Comparison of ENCODE assay signal across 14 mouse cellular contexts in genomic region chr11:103340677-103341076, GRCm38 (mm10). TPM values are rescaled to one million over a fixed set of nuclear protein-coding genes. Genes with fewer than 3 reads are reported as not detected.
DNase-seq lines count a peak whose midpoint lies in the region; ATAC-seq lines count a peak whose summit lies in the region.
"Had no signal": no experiment of that assay in that cellular context is flagged by ENCODE, and none has a peak within 500 bp of the region (broad histone marks: within the 10 kb centered on the region; RNA-seq: fewer than 3 reads in every experiment).

No protein-coding gene starts in this region.

- DNase-seq in hindbrain, embryonic 14.5 days (ENCODE audit: low spot score): no peak
- DNase-seq in R1 (ENCODE audit: low read depth, low spot score): peak; percentile 93
- DNase-seq in kidney, adult 8-10 months: peak; percentile 84 to 88
- no peak for DNase-seq in cerebellum, postnatal 25 days
- DNase-seq in c-Kit-positive CD71-positive TER-119-positive erythroid progenitor cells, embryonic 14.5 days (ENCODE audit: low spot score): no peak
- DNase-seq in right cerebral cortex, postnatal 4 days: no peak
- DNase-seq: cerebellum, postnatal 36 days; forebrain, postnatal 0 days; heart, postnatal 14 days; lung, embryonic 14.5 days; spleen, adult 18-20 months; thymus, adult 2 months had no signal

- H3K27ac ChIP-seq in hindbrain, embryonic 15.5 days (replicated peaks): no peak overlapping the region
- H3K27ac ChIP-seq in hindbrain, embryonic 14.5 days: no peak overlapping the region
- peak overlapping the region; percentile 86 for H3K27ac ChIP-seq in stomach, embryonic 14.5 days (ENCODE audit: low read length)

- H3K36me3 ChIP-seq in hindbrain, embryonic 15.5 days: no peaks in the 10 kb centered on the region
- no peaks in the 10 kb centered on the region for H3K36me3 ChIP-seq in hindbrain, embryonic 14.5 days (replicated peaks; ENCODE audit: control insufficient read depth, insufficient read depth)
- no peaks in the 10 kb centered on the region; the same call in 1 of the 2 replicates for H3K36me3 ChIP-seq in stomach, embryonic 14.5 days (ENCODE audit: control insufficient read depth, insufficient read depth, low read length)

- no peaks in the 10 kb centered on the region for H3K27me3 ChIP-seq in hindbrain, embryonic 15.5 days
- H3K27me3 ChIP-seq in hindbrain, embryonic 14.5 days (ENCODE audit: control insufficient read depth, insufficient read depth, low read length): no peaks in the 10 kb centered on the region
- no peaks in the 10 kb centered on the region for H3K27me3 ChIP-seq in stomach, embryonic 14.5 days (ENCODE audit: control insufficient read depth, insufficient read depth, low read length)

- H3K4me2 ChIP-seq in hindbrain, embryonic 15.5 days: 0 out of 2 replicates have a peak overlapping the region, but pooled peaks have one; percentile 45
- H3K4me2 ChIP-seq in hindbrain, embryonic 14.5 days (replicated peaks): no peak overlapping the region; the same call in 1 of the 2 replicates
- H3K4me2 ChIP-seq in stomach, embryonic 14.5 days (replicated peaks; ENCODE audit: low read depth, low read length): peak overlapping the region; percentile 56

- H3K4me1 ChIP-seq in hindbrain, embryonic 15.5 days (replicated peaks): no peaks in the 10 kb centered on the region
- H3K4me1 ChIP-seq in hindbrain, embryonic 14.5 days (replicated peaks; ENCODE audit: control insufficient read depth, insufficient read depth, low read length): no peaks in the 10 kb centered on the region; the same call in 1 of the 2 replicates
- H3K4me1 ChIP-seq in stomach, embryonic 14.5 days (ENCODE audit: control insufficient read depth, insufficient read depth, low read length): peaks cover 16% of the 10 kb centered on the region; the same call in 1 of the 2 replicates

- H3K9me3 ChIP-seq in hindbrain, embryonic 15.5 days: no peaks in the 10 kb centered on the region
- no peaks in the 10 kb centered on the region for H3K9me3 ChIP-seq in hindbrain, embryonic 14.5 days (ENCODE audit: control insufficient read depth, low read length)
- H3K9me3 ChIP-seq in stomach, embryonic 14.5 days (ENCODE audit: control insufficient read depth, low read depth, low read length): no peaks in the 10 kb centered on the region

- ATAC-seq in hindbrain, embryonic 15.5 days (ENCODE audit: low FRiP score, low read depth): no peak
- ATAC-seq in hindbrain, embryonic 14.5 days (ENCODE audit: low FRiP score): no peak
- ATAC-seq in stomach, embryonic 14.5 days (ENCODE audit: insufficient number of reproducible peaks, insufficient read depth, low FRiP score, low read depth): peak; percentile 38; the same call in 1 of the 2 replicates
- ATAC-seq: forebrain, postnatal 0 days had no signal

- WGBS in hindbrain, embryonic 15.5 days: 45% methylated on average over 7 of the region's 7 CpGs
- 48% methylated on average over 7 of the region's 7 CpGs for WGBS in hindbrain, embryonic 14.5 days
- WGBS in stomach, embryonic 14.5 days: 22% methylated on average over 7 of the region's 7 CpGs

- H3K9ac ChIP-seq in hindbrain, embryonic 15.5 days: no peak overlapping the region
- H3K9ac ChIP-seq in hindbrain, embryonic 14.5 days: no peak overlapping the region
- 0 out of 2 replicates have a peak overlapping the region, but pooled peaks have one; percentile 14 for H3K9ac ChIP-seq in stomach, embryonic 14.5 days (replicated peaks; ENCODE audit: low read depth, low read length)
- H3K9ac ChIP-seq: forebrain, postnatal 0 days had no signal

- H3K4me3 ChIP-seq in hindbrain, embryonic 15.5 days: no peak overlapping the region
- H3K4me3 ChIP-seq in hindbrain, embryonic 14.5 days (replicated peaks; ENCODE audit: low read length): no peak overlapping the region
- H3K4me3 ChIP-seq in stomach, embryonic 14.5 days (ENCODE audit: low read depth, low read length): no peak overlapping the region

RNA-seq across cellular contexts. Expression of gene Arhgap27, which starts 22.8 kb away (rescaled TPM):
- polyA plus RNA-seq in hindbrain, embryonic 15.5 days (2015; fragmentation: Nextera tagmentation; extraction: Ambion mirVana): 4.6 and 4.9 TPM in 2 replicates
- 3.9 and 5.4 TPM in 2 replicates for polyA plus RNA-seq in hindbrain, embryonic 14.5 days (2014; fragmentation: Nextera tagmentation; extraction: Ambion mirVana)
- 13.2 and 16.4 TPM in 2 replicates for polyA plus RNA-seq in stomach, embryonic 14.5 days (2014; fragmentation: Nextera tagmentation; extraction: Ambion mirVana)

Comparison
In these comparisons a context has a peak if more than half of its experiments do, and no peak if none do; other contexts are left out.
1. DNase-seq: peak in R1 (single experiment) and kidney, adult 8-10 months (2 of 2); none in hindbrain, embryonic 14.5 days (single experiment), cerebellum, postnatal 25 days (0 of 2), c-Kit-positive CD71-positive TER-119-positive erythroid progenitor cells, embryonic 14.5 days (single experiment) and right cerebral cortex, postnatal 4 days (single experiment).